Mouse (Mus musculus): ENCODE measurements around the gene Rxrg. TPM values are rescaled to one million over a fixed set of nuclear protein-coding genes. Genes with fewer than 3 reads are reported as not detected.

The Rxrg gene
- polyA plus RNA-seq (2014; fragmentation: Nextera tagmentation; extraction: Ambion mirVana) = 2.3 and 2.5 TPM in 2 replicates

DNA sequence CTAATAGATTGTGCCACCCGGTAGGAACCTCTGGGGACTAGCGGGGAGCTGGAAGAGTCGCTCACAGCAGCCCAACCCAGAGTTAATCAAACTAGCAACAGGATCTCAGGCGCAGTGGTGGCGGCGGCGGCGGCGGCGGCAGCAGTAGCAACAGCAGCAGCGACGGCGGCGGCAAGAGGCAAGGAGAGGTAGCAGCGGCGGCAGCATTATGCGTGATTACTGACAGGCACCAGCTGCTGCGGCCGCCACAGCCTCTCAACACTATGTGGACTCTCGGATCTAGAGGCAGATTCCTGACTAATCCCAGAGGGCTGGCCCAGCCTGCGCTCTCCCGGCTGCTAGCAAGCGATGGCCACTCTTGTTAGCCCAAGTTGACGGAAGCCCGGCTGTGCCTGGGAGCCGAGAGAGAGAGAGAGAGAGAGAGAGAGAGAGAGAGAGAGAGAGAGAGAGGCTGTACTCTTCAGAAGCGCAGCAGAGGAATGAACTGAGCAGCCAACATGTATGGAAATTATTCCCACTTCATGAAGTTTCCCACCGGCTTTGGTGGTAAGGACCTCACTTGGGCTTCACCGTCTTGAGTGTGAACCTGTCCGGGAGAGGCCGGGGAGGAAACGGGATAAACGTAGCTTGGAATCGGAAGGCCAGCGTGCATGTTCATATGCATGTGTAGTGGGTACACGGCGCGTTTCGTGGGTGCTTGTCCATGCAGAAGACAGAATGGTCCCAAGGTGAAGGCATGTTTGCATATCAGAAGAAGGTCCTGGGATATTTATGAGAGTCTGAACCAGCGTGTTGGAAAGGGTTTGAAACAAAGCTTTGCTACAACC, at the start of gene Rxrg:
TSS of gene Rxrg (plus strand) at position 130 of the 827 bp plus-strand sequence.
- no peaks in the 10 kb centered on the region for H3K36me3 ChIP-seq (ENCODE audit: control insufficient read depth, insufficient read depth, low read length)
- peak; percentile 88; the same call in 1 of the 2 replicates for ATAC-seq (ENCODE audit: insufficient number of reproducible peaks, insufficient read depth, low FRiP score, low read depth)
- H3K4me3 ChIP-seq (ENCODE audit: low read depth, low read length) = peak within 1 kb of the TSS; percentile 30
- H3K27ac ChIP-seq (ENCODE audit: low read length) = no peak within 1 kb of the TSS
- WGBS = 1% methylated on average over 40 of the region's 40 CpGs
- H3K4me2 ChIP-seq (replicated peaks; ENCODE audit: low read depth, low read length) = peak within 1 kb of the TSS; percentile 61
- peaks cover 5% of the 10 kb centered on the region; the same call in 1 of the 2 replicates for H3K27me3 ChIP-seq (ENCODE audit: control insufficient read depth, insufficient read depth, low read length)
- no peaks in the 10 kb centered on the region for H3K9me3 ChIP-seq (ENCODE audit: control insufficient read depth, low read depth, low read length)
- H3K9ac ChIP-seq (replicated peaks; ENCODE audit: low read depth, low read length) = 0 out of 2 replicates have a peak within 1 kb of the TSS, but pooled peaks have one; percentile 21
- 0 out of 2 replicates have a peak, but pooled peaks cover 3% of the 10 kb centered on the region for H3K4me1 ChIP-seq (ENCODE audit: control insufficient read depth, insufficient read depth, low read length)

DNA sequence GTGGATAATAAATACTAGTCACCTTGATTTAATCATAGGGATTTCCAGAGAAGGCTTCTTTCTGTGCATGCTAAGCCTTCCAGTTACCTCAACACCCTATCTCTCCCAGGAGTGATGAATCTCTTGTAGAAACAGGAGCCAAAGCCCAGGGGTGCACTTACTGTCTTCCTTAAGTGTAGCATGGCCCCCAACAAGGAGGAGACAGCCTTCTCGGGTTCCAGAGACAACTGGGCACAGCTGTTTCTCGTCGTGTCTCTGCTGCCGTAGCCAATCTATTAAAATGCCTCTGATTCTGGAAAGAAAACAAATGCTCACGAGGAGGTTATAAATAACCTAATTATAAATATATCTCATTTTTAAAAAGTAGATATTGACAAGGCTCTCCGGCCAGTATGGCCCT, 48.9 kb upstream of the Rxrg start:
- Histone ChIP-seq H3K27ac (ENCODE audit: low read length) (no peak overlapping the region), H3K9me3 (ENCODE audit: control insufficient read depth, low read depth, low read length) (no peaks in the 10 kb centered on the region), H3K4me2 (replicated peaks; ENCODE audit: low read depth, low read length) (no peak overlapping the region), H3K27me3 (ENCODE audit: control insufficient read depth, insufficient read depth, low read length) (no peaks in the 10 kb centered on the region), H3K36me3 (ENCODE audit: control insufficient read depth, insufficient read depth, low read length) (no peaks in the 10 kb centered on the region), H3K4me1 (ENCODE audit: control insufficient read depth, insufficient read depth, low read length) (peaks cover 3% of the 10 kb centered on the region; the same call in 1 of the 2 replicates), H3K9ac (replicated peaks; ENCODE audit: low read depth, low read length) (no peak overlapping the region), H3K4me3 (ENCODE audit: low read depth, low read length) (no peak overlapping the region)
- ATAC-seq (ENCODE audit: insufficient number of reproducible peaks, insufficient read depth, low FRiP score, low read depth) = no peak
- 21% methylated on average over 6 of the region's 6 CpGs for WGBS

DNA sequence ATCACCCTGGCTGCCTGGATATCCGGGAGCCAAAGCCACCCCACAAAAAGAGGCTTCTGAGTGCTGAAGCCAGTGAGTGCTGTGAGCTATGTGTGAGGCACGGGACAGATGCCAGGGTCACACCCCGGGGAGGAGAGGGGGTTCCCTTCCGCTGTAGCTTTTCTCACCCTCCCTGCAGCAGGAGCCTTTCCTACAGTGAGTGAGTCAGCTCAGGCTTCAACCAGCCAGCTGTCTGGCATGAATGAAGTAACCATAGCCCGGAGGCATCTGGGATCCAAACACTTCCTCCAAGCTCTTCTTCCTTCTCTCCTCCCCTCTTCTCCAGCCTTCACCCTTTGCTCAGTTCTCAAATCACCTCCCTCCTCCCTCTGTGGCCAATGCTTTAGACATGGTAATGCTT, 46.6 kb upstream of the Rxrg start:
- no peak for ATAC-seq (ENCODE audit: insufficient number of reproducible peaks, insufficient read depth, low FRiP score, low read depth)
- Histone ChIP-seq H3K4me1 (ENCODE audit: control insufficient read depth, insufficient read depth, low read length) (peaks cover 3% of the 10 kb centered on the region; the same call in 1 of the 2 replicates), H3K27ac (ENCODE audit: low read length) (no peak overlapping the region), H3K27me3 (ENCODE audit: control insufficient read depth, insufficient read depth, low read length) (no peaks in the 10 kb centered on the region), H3K4me2 (replicated peaks; ENCODE audit: low read depth, low read length) (no peak overlapping the region), H3K4me3 (ENCODE audit: low read depth, low read length) (no peak overlapping the region), H3K9me3 (ENCODE audit: control insufficient read depth, low read depth, low read length) (no peaks in the 10 kb centered on the region), H3K9ac (replicated peaks; ENCODE audit: low read depth, low read length) (no peak overlapping the region), H3K36me3 (ENCODE audit: control insufficient read depth, insufficient read depth, low read length) (no peaks in the 10 kb centered on the region)
- WGBS = 7% methylated on average over 5 of the region's 5 CpGs

DNA sequence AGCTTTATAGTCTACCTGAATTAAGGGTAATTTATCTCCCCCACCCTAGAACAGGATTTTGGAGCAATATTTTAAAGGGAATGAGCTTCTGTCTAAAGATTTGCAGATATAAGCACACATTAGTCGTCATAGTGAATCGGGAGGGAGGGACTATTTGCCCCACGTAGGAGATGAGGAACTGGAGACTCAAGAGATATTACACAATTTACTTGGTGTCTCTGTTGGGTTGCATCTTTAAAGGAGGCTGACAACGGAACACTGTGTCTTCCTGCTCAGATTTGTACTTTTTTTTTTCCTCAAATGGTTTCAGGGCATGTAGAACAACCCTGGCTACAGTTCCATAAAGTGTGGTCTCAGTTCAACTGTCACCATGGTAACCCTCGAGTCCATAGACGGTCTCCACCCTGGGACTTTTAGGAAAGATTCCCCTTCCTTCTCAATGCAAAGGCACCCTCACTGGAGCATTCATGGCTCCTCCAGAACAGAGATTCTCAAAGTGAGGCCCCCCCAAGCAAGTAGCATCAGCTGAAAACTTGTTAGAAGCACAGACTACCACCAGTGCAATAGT, 44.1 kb upstream of the Rxrg start:
- no peak for ATAC-seq (ENCODE audit: insufficient number of reproducible peaks, insufficient read depth, low FRiP score, low read depth)
- H3K9me3 ChIP-seq (ENCODE audit: control insufficient read depth, low read depth, low read length) = no peaks in the 10 kb centered on the region
- peaks cover 3% of the 10 kb centered on the region; the same call in 1 of the 2 replicates for H3K4me1 ChIP-seq (ENCODE audit: control insufficient read depth, insufficient read depth, low read length)
- H3K27me3 ChIP-seq (ENCODE audit: control insufficient read depth, insufficient read depth, low read length) = no peaks in the 10 kb centered on the region
- WGBS = 71% methylated on average over 6 of the region's 6 CpGs
- no peak overlapping the region for H3K4me2 ChIP-seq (replicated peaks; ENCODE audit: low read depth, low read length)
- no peak overlapping the region for H3K27ac ChIP-seq (ENCODE audit: low read length)
- no peak overlapping the region for H3K4me3 ChIP-seq (ENCODE audit: low read depth, low read length)
- no peak overlapping the region for H3K9ac ChIP-seq (replicated peaks; ENCODE audit: low read depth, low read length)
- H3K36me3 ChIP-seq (ENCODE audit: control insufficient read depth, insufficient read depth, low read length) = no peaks in the 10 kb centered on the region

DNA sequence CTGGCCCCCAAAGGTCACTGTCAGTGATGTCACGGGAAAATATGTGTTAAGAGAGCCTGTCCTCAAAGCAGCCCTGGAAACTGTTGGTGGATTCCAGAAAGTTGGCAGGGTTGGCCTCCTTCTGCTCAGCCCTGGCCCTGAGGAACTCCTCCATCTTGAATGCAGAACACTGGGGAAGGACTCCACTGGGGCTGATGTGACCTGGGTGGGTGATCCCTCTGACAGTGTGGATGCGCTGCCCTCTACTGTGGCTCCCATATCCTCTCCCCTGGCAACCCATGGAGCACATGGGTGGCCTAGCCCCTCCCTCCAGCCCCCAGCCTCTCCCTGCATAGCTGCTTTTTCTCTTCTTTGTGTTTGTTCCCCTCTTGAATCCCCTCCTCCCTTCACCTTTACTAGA, 31.6 kb upstream of the Rxrg start:
- Histone ChIP-seq H3K4me1 (ENCODE audit: control insufficient read depth, insufficient read depth, low read length) (no peaks in the 10 kb centered on the region), H3K27me3 (ENCODE audit: control insufficient read depth, insufficient read depth, low read length) (no peaks in the 10 kb centered on the region), H3K9me3 (ENCODE audit: control insufficient read depth, low read depth, low read length) (no peaks in the 10 kb centered on the region), H3K9ac (replicated peaks; ENCODE audit: low read depth, low read length) (no peak overlapping the region), H3K36me3 (ENCODE audit: control insufficient read depth, insufficient read depth, low read length) (no peaks in the 10 kb centered on the region), H3K4me3 (ENCODE audit: low read depth, low read length) (no peak overlapping the region), H3K4me2 (replicated peaks; ENCODE audit: low read depth, low read length) (no peak overlapping the region), H3K27ac (ENCODE audit: low read length) (no peak overlapping the region)
- ATAC-seq (ENCODE audit: insufficient number of reproducible peaks, insufficient read depth, low FRiP score, low read depth) = no peak
- WGBS = 69% methylated on average over 2 of the region's 2 CpGs

DNA sequence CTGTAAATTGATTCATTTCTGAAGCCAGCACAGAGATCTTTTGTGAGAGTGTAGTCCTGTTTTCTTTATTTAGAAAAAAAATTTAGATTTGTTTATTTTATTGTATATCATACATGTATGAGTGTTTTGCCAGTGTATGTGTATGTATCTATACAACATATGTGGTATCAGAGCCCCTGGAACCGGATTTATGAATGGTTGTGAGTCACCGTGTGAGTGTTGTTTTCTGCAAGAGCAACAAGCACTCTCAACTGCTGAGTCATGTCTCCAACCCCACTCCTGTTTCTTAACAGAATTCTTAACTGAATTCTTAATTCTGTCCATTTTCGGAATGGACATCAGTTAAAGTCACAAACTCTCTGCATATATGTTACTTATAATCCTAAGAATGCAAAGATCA, 19.1 kb upstream of the Rxrg start:
- ATAC-seq (ENCODE audit: insufficient number of reproducible peaks, insufficient read depth, low FRiP score, low read depth) = no peak
- Histone ChIP-seq H3K27ac (ENCODE audit: low read length) (no peak overlapping the region), H3K4me1 (ENCODE audit: control insufficient read depth, insufficient read depth, low read length) (no peaks in the 10 kb centered on the region), H3K9ac (replicated peaks; ENCODE audit: low read depth, low read length) (no peak overlapping the region), H3K4me2 (replicated peaks; ENCODE audit: low read depth, low read length) (no peak overlapping the region), H3K9me3 (ENCODE audit: control insufficient read depth, low read depth, low read length) (no peaks in the 10 kb centered on the region), H3K4me3 (ENCODE audit: low read depth, low read length) (no peak overlapping the region), H3K27me3 (ENCODE audit: control insufficient read depth, insufficient read depth, low read length) (no peaks in the 10 kb centered on the region), H3K36me3 (ENCODE audit: control insufficient read depth, insufficient read depth, low read length) (no peaks in the 10 kb centered on the region)
- 84% methylated on average over 3 of the region's 3 CpGs for WGBS

DNA sequence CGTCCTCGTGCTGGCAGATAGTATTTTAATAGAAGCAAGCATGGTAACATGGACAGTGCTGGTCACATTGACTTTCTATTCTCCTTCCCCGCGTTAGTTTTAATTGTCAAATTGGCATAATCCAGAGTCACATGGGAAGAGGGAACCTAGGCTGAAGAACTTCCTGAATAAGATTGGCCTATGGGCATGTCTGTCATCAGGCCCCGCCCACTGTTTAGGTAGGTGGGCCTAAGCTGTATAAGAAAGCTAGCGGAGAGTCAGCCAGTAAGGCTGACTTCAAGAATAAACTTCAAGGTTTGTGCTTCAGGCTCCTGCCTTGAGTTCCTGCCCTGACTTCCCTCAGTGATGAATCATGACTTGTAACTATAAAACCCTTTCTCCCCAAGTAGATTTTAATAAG, 15.0 kb upstream of the Rxrg start:
- no peak for ATAC-seq (ENCODE audit: insufficient number of reproducible peaks, insufficient read depth, low FRiP score, low read depth)
- no peaks in the 10 kb centered on the region for H3K4me1 ChIP-seq (ENCODE audit: control insufficient read depth, insufficient read depth, low read length)
- 55% methylated on average over 6 of the region's 6 CpGs for WGBS
- no peaks in the 10 kb centered on the region for H3K9me3 ChIP-seq (ENCODE audit: control insufficient read depth, low read depth, low read length)
- no peaks in the 10 kb centered on the region for H3K36me3 ChIP-seq (ENCODE audit: control insufficient read depth, insufficient read depth, low read length)
- H3K9ac ChIP-seq (replicated peaks; ENCODE audit: low read depth, low read length) = no peak overlapping the region
- H3K4me3 ChIP-seq (ENCODE audit: low read depth, low read length) = no peak overlapping the region
- H3K27me3 ChIP-seq (ENCODE audit: control insufficient read depth, insufficient read depth, low read length) = no peaks in the 10 kb centered on the region
- H3K4me2 ChIP-seq (replicated peaks; ENCODE audit: low read depth, low read length) = no peak overlapping the region
- no peak overlapping the region for H3K27ac ChIP-seq (ENCODE audit: low read length)

DNA sequence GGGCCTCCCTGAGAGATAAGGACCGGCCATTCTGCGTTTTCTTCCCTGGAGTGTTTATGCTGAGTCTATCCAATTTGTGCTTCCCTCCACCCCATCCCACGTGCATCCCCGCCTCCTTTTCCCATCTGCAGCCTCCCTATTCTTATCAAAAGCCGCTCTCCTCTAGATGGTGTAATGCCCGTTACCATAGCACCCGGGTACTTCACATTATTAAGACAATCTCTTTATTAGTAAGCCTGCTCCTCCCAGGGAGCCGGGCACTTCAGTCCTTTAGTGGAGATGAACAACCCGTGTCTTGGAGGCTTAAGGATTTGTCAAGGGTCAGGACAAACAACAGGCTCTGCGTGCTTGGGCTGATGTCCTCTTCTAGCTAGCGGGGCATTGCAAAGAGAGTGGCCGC, 14.3 kb upstream of the Rxrg start:
- Histone ChIP-seq H3K9ac (replicated peaks; ENCODE audit: low read depth, low read length) (no peak overlapping the region), H3K27ac (ENCODE audit: low read length) (no peak overlapping the region), H3K4me3 (ENCODE audit: low read depth, low read length) (no peak overlapping the region), H3K27me3 (ENCODE audit: control insufficient read depth, insufficient read depth, low read length) (no peaks in the 10 kb centered on the region), H3K36me3 (ENCODE audit: control insufficient read depth, insufficient read depth, low read length) (no peaks in the 10 kb centered on the region), H3K4me1 (ENCODE audit: control insufficient read depth, insufficient read depth, low read length) (no peaks in the 10 kb centered on the region), H3K9me3 (ENCODE audit: control insufficient read depth, low read depth, low read length) (no peaks in the 10 kb centered on the region), H3K4me2 (replicated peaks; ENCODE audit: low read depth, low read length) (no peak overlapping the region)
- no peak for ATAC-seq (ENCODE audit: insufficient number of reproducible peaks, insufficient read depth, low FRiP score, low read depth)
- WGBS = 57% methylated on average over 12 of the region's 12 CpGs
